ENCODE assay signal across 22 mouse cellular contexts in the genomic region with DNA sequence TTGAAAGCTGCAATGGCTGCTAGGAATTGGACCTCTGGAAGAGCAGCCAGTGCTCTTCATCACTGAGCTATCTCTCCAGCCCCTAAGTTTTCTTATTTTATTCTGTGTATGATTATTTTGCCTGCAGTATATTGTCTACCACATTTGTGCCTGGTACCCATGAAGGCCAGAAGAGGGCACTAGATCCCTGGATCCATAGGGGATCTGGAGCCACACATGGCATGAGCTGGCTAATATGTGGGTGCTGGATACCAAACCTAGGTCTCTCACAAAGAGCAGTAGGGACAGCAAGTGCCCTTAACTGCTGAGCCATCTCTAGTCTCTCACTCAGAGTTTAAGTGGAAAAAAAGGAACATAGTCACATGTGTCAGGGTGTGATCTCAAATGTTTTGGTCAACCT. TPM values are rescaled to one million over a fixed set of nuclear protein-coding genes. Genes with fewer than 3 reads are reported as not detected.
DNase-seq lines count a peak whose midpoint lies in the region; ATAC-seq and TF ChIP-seq lines count a peak whose summit lies in the region.
"Had no signal": no experiment of that assay in that cellular context is flagged by ENCODE, and none has a peak within 500 bp of the region (broad histone marks: within the 10 kb centered on the region; RNA-seq: fewer than 3 reads in every experiment).

No protein-coding gene starts in this region.

- no peak for ATAC-seq in kidney, postnatal 0 days (replicated peaks; ENCODE audit: low FRiP score, low read depth)
- no peak for ATAC-seq in midbrain, embryonic 11.5 days (ENCODE audit: low FRiP score)
- no peak for ATAC-seq in midbrain, embryonic 16.5 days
- ATAC-seq in intestine, postnatal 0 days = peak; percentile 44
- ATAC-seq: midbrain, embryonic 13.5 days had no signal

- H3K27ac ChIP-seq in kidney, postnatal 0 days = no peak overlapping the region
- H3K27ac ChIP-seq in midbrain, embryonic 11.5 days (ENCODE audit: low read depth, low read length) = no peak overlapping the region
- H3K27ac ChIP-seq in midbrain, embryonic 16.5 days (ENCODE audit: low read length) = no peak overlapping the region
- H3K27ac ChIP-seq in MEL (ENCODE audit: control insufficient read depth, low read depth, low read length) = no peak overlapping the region
- no peak overlapping the region for H3K27ac ChIP-seq in intestine, postnatal 0 days (ENCODE audit: low read depth, low read length)
- H3K27ac ChIP-seq: forebrain, embryonic 12.5 days; heart, embryonic 13.5 days; hindbrain, embryonic 15.5 days; liver, embryonic 15.5 days; midbrain, embryonic 13.5 days had no signal

- H3K9me3 ChIP-seq in kidney, postnatal 0 days (replicated peaks; ENCODE audit: low read length) = no peaks in the 10 kb centered on the region
- no peaks in the 10 kb centered on the region for H3K9me3 ChIP-seq in midbrain, embryonic 11.5 days (ENCODE audit: control insufficient read depth, low read length)
- H3K9me3 ChIP-seq in midbrain, embryonic 16.5 days (replicated peaks; ENCODE audit: control insufficient read depth, low read length, poor library complexity, severe bottlenecking) = no peaks in the 10 kb centered on the region
- H3K9me3 ChIP-seq in MEL (replicated peaks; ENCODE audit: insufficient read depth, low read length) = no peaks in the 10 kb centered on the region
- H3K9me3 ChIP-seq in intestine, postnatal 0 days (ENCODE audit: control insufficient read depth) = no peaks in the 10 kb centered on the region
- H3K9me3 ChIP-seq: forebrain, embryonic 12.5 days; heart, embryonic 13.5 days; hindbrain, embryonic 15.5 days; liver, embryonic 15.5 days; midbrain, embryonic 13.5 days had no signal

- H3K4me3 ChIP-seq in kidney, postnatal 0 days (replicated peaks; ENCODE audit: low read depth, low read length) = no peak overlapping the region
- H3K4me3 ChIP-seq in midbrain, embryonic 11.5 days (ENCODE audit: low read depth, low read length) = no peak overlapping the region
- no peak overlapping the region for H3K4me3 ChIP-seq in midbrain, embryonic 16.5 days (ENCODE audit: low read depth, low read length)
- H3K4me3 ChIP-seq in MEL (ENCODE audit: control insufficient read depth in 1 of 2, insufficient read depth in 1 of 2, low read depth in 2 of 2, low read length in 2 of 2) = no peak overlapping the region
- H3K4me3 ChIP-seq in intestine, postnatal 0 days (ENCODE audit: low read depth, low read length) = no peak overlapping the region
- H3K4me3 ChIP-seq: forebrain, embryonic 12.5 days; heart, embryonic 13.5 days; hindbrain, embryonic 15.5 days; liver, embryonic 15.5 days; midbrain, embryonic 13.5 days had no signal

- no peak for TF ChIP-seq POLR2A in MEL (IDR thresholded peaks at IDR 0.05; ENCODE audit: control insufficient read depth in 1 of 2, insufficient read depth in 1 of 2, low read depth in 1 of 2, low read length in 2 of 2, poor library complexity in 1 of 2)

- no peaks in the 10 kb centered on the region for H3K27me3 ChIP-seq in kidney, postnatal 0 days (ENCODE audit: insufficient read depth, low read length)
- H3K27me3 ChIP-seq in midbrain, embryonic 11.5 days (ENCODE audit: control insufficient read depth, insufficient read depth, low read length) = no peaks in the 10 kb centered on the region
- no peaks in the 10 kb centered on the region for H3K27me3 ChIP-seq in midbrain, embryonic 16.5 days (ENCODE audit: control insufficient read depth, insufficient read depth, low read depth, low read length)
- H3K27me3 ChIP-seq in MEL (ENCODE audit: control insufficient read depth in 1 of 2, insufficient read depth in 2 of 2, low read length in 2 of 2) = no peaks in the 10 kb centered on the region
- no peaks in the 10 kb centered on the region for H3K27me3 ChIP-seq in intestine, postnatal 0 days (replicated peaks; ENCODE audit: control insufficient read depth, insufficient read depth, low read length)
- H3K27me3 ChIP-seq: forebrain, embryonic 12.5 days; heart, embryonic 13.5 days; hindbrain, embryonic 15.5 days; liver, embryonic 15.5 days; midbrain, embryonic 13.5 days had no signal

- H3K4me2 ChIP-seq in kidney, postnatal 0 days (ENCODE audit: low read length) = no peak overlapping the region
- no peak overlapping the region for H3K4me2 ChIP-seq in midbrain, embryonic 11.5 days
- H3K4me2 ChIP-seq in midbrain, embryonic 16.5 days (ENCODE audit: low read length) = no peak overlapping the region
- H3K4me2 ChIP-seq in intestine, postnatal 0 days (replicated peaks; ENCODE audit: low read depth) = no peak overlapping the region
- H3K4me2 ChIP-seq: forebrain, embryonic 12.5 days; heart, embryonic 13.5 days; hindbrain, embryonic 15.5 days; liver, embryonic 15.5 days; midbrain, embryonic 13.5 days had no signal

- DNase-seq in kidney, postnatal 0 days (ENCODE audit: low spot score) = no peak
- no peak for DNase-seq in kidney, adult 11 months
- DNase-seq in midbrain, embryonic 11.5 days (ENCODE audit: low spot score, missing footprints) = peak; percentile 39
- no peak for DNase-seq in MEL (ENCODE audit: low read depth, low spot score)
- DNase-seq in urinary bladder, postnatal 25 days (ENCODE audit: low spot score) = no peak
- DNase-seq in cerebellum, adult 9-10 months = no peak
- DNase-seq: cerebellum, postnatal 25 days; gastrocnemius, postnatal 25 days; heart, postnatal 36 days; kidney, adult 9 months; layer of hippocampus, postnatal 36 days; left cerebral cortex, postnatal 4 days; lung, postnatal 4 days; spleen, adult 18-20 months had no signal

- no peak overlapping the region for H3K9ac ChIP-seq in kidney, postnatal 0 days (ENCODE audit: low read depth, low read length)
- H3K9ac ChIP-seq in midbrain, embryonic 11.5 days (ENCODE audit: low read length) = no peak overlapping the region
- H3K9ac ChIP-seq in midbrain, embryonic 16.5 days (ENCODE audit: low read depth, low read length) = no peak overlapping the region
- no peak overlapping the region for H3K9ac ChIP-seq in MEL (ENCODE audit: control insufficient read depth, low read depth, low read length, poor library complexity, severe bottlenecking)
- no peak overlapping the region for H3K9ac ChIP-seq in intestine, postnatal 0 days (ENCODE audit: low read depth, low read length)
- H3K9ac ChIP-seq: forebrain, embryonic 12.5 days; heart, embryonic 13.5 days; hindbrain, embryonic 15.5 days; liver, embryonic 15.5 days; midbrain, embryonic 13.5 days had no signal

- TF ChIP-seq RAD21 in MEL (IDR thresholded peaks at IDR 0.05; ENCODE audit: low read depth, low read length) = no peak; the same call in none of the 2 replicates

- H3K4me1 ChIP-seq in kidney, postnatal 0 days (replicated peaks; ENCODE audit: insufficient read depth, low read length) = no peaks in the 10 kb centered on the region
- no peaks in the 10 kb centered on the region for H3K4me1 ChIP-seq in midbrain, embryonic 11.5 days (ENCODE audit: control insufficient read depth, insufficient read depth, low read length)
- no peaks in the 10 kb centered on the region for H3K4me1 ChIP-seq in midbrain, embryonic 16.5 days (ENCODE audit: control insufficient read depth, insufficient read depth, low read length)
- H3K4me1 ChIP-seq in MEL (ENCODE audit: control insufficient read depth in 1 of 2, insufficient read depth in 2 of 2, low read length in 2 of 2) = peaks cover 5 to 14% of the 10 kb centered on the region in 2 experiments
- no peaks in the 10 kb centered on the region for H3K4me1 ChIP-seq in intestine, postnatal 0 days (replicated peaks; ENCODE audit: control insufficient read depth, insufficient read depth, low read length)
- H3K4me1 ChIP-seq: hindbrain, embryonic 15.5 days; liver, embryonic 15.5 days had no signal

- H3K36me3 ChIP-seq in kidney, postnatal 0 days (ENCODE audit: insufficient read depth, low read length) = no peaks in the 10 kb centered on the region
- H3K36me3 ChIP-seq in midbrain, embryonic 11.5 days (ENCODE audit: control insufficient read depth, insufficient read depth, low read length) = no peaks in the 10 kb centered on the region
- H3K36me3 ChIP-seq in midbrain, embryonic 16.5 days (ENCODE audit: control insufficient read depth, insufficient read depth, low read length) = no peaks in the 10 kb centered on the region
- H3K36me3 ChIP-seq in MEL (ENCODE audit: control insufficient read depth in 1 of 2, insufficient read depth in 2 of 2, low read length in 2 of 2) = peaks cover 7 to 20% of the 10 kb centered on the region in 2 experiments; a peak in 3 of 4 replicates
- peaks cover 18% of the 10 kb centered on the region; the same call in 1 of the 2 replicates for H3K36me3 ChIP-seq in intestine, postnatal 0 days (ENCODE audit: control insufficient read depth, insufficient read depth)
- H3K36me3 ChIP-seq: forebrain, embryonic 12.5 days; hindbrain, embryonic 15.5 days had no signal

- TF ChIP-seq EP300 in MEL (IDR thresholded peaks at IDR 0.05; ENCODE audit: low read depth in 1 of 2, low read length in 2 of 2) = no peak

- 0 out of 2 replicates have a peak, but pooled peaks cover 1% of the 10 kb centered on the region for H3K79me2 ChIP-seq in MEL (ENCODE audit: control insufficient read depth, insufficient read depth, low read length, poor library complexity)

- peak; percentile 28; the same call in 1 of the 2 replicates for TF ChIP-seq CTCF in kidney, postnatal 0 days (IDR thresholded peaks at IDR 0.05; ENCODE audit: low read depth)
- peak; percentile 25 to 34 (median 32); a peak in 4 of 6 replicates for TF ChIP-seq CTCF in MEL (IDR thresholded peaks at IDR 0.05 in 2 of 3, conservative IDR thresholded peaks at IDR 0.05 in 1 of 3; ENCODE audit: control insufficient read depth in 1 of 3, insufficient read depth in 1 of 3, low read depth in 2 of 3, low read length in 3 of 3, poor library complexity in 1 of 3, severe bottlenecking in 1 of 3)
- peak; percentile 60 for TF ChIP-seq CTCF in intestine, postnatal 0 days (IDR thresholded peaks at IDR 0.05; ENCODE audit: low read depth)

RNA-seq across cellular contexts. Expression of gene Fntb, which starts 12.5 kb away (rescaled TPM):
- polyA plus RNA-seq in kidney, postnatal 0 days (2015; fragmentation: Nextera tagmentation; extraction: Ambion mirVana) = 24.4 and 25.0 TPM in 2 replicates
- 42.7 and 43.5 TPM in 2 replicates for polyA plus RNA-seq in midbrain, embryonic 11.5 days (2014; fragmentation: Nextera tagmentation; extraction: Ambion mirVana)
- polyA plus RNA-seq in midbrain, embryonic 16.5 days (2015; fragmentation: Nextera tagmentation; extraction: Ambion mirVana) = 41.6 and 42.9 TPM in 2 replicates
- total RNA-seq in MEL (2012; rRNA removed) = 9.6 and 11.7 TPM in 2 replicates
- polyA plus RNA-seq in MEL (2012; ENCODE audit: insufficient read depth in 1 of 2, insufficient read length in 2 of 2, low read depth in 1 of 2, low replicate concordance in 2 of 2, missing spikeins in 1 of 2) = 10 to 100 TPM in 1 of 2 experiments, not detected in 1; 28.5 TPM
- polyA plus RNA-seq in intestine, postnatal 0 days (2015; fragmentation: Nextera tagmentation; extraction: Ambion mirVana) = 13.1 and 13.5 TPM in 2 replicates

RNA-seq across cellular contexts. Expression of gene Churc1, which starts 12.5 kb away (rescaled TPM):
- polyA plus RNA-seq in kidney, postnatal 0 days (2015; fragmentation: Nextera tagmentation; extraction: Ambion mirVana) = 131 and 137 TPM in 2 replicates
- polyA plus RNA-seq in midbrain, embryonic 11.5 days (2014; fragmentation: Nextera tagmentation; extraction: Ambion mirVana) = 81.9 and 86.8 TPM in 2 replicates
- 108 and 118 TPM in 2 replicates for polyA plus RNA-seq in midbrain, embryonic 16.5 days (2015; fragmentation: Nextera tagmentation; extraction: Ambion mirVana)
- 180 and 186 TPM in 2 replicates for total RNA-seq in MEL (2012; rRNA removed)
- 10 to 100 TPM in 1 of 2 experiments, not detected in 1; 74.9 TPM for polyA plus RNA-seq in MEL (2012; ENCODE audit: insufficient read depth in 1 of 2, insufficient read length in 2 of 2, low read depth in 1 of 2, low replicate concordance in 2 of 2, missing spikeins in 1 of 2)
- 129 and 136 TPM in 2 replicates for polyA plus RNA-seq in intestine, postnatal 0 days (2015; fragmentation: Nextera tagmentation; extraction: Ambion mirVana)

RNA-seq across cellular contexts. Expression of gene Gpx2, which starts 17.5 kb away (rescaled TPM):
- 0.45 TPM in 1 of 2 replicates, not detected in the other for polyA plus RNA-seq in kidney, postnatal 0 days (2015; fragmentation: Nextera tagmentation; extraction: Ambion mirVana)
- polyA plus RNA-seq in midbrain, embryonic 11.5 days (2014; fragmentation: Nextera tagmentation; extraction: Ambion mirVana) = not detected in 2 replicates
- polyA plus RNA-seq in midbrain, embryonic 16.5 days (2015; fragmentation: Nextera tagmentation; extraction: Ambion mirVana) = 0.11 TPM in 1 of 2 replicates, not detected in the other
- not detected in 2 replicates for total RNA-seq in MEL (2012; rRNA removed)
- not detected for polyA plus RNA-seq in MEL (2012; ENCODE audit: insufficient read depth in 1 of 2, insufficient read length in 2 of 2, low read depth in 1 of 2, low replicate concordance in 2 of 2, missing spikeins in 1 of 2)
- 132 and 148 TPM in 2 replicates for polyA plus RNA-seq in intestine, postnatal 0 days (2015; fragmentation: Nextera tagmentation; extraction: Ambion mirVana)
- total RNA-seq: adrenal gland, postnatal 4 days; gastrocnemius, postnatal 25 days; heart, postnatal 36 days; left cerebral cortex, postnatal 4 days had no signal
- polyA plus RNA-seq: hindbrain, embryonic 15.5 days; liver, embryonic 15.5 days; midbrain, embryonic 13.5 days had no signal

RNA-seq across cellular contexts. Expression of gene Rab15, which starts 44.9 kb away (rescaled TPM):
- 11.6 and 12.1 TPM in 2 replicates for polyA plus RNA-seq in kidney, postnatal 0 days (2015; fragmentation: Nextera tagmentation; extraction: Ambion mirVana)
- polyA plus RNA-seq in midbrain, embryonic 11.5 days (2014; fragmentation: Nextera tagmentation; extraction: Ambion mirVana) = 7.7 and 10.1 TPM in 2 replicates
- 52.1 and 53.8 TPM in 2 replicates for polyA plus RNA-seq in midbrain, embryonic 16.5 days (2015; fragmentation: Nextera tagmentation; extraction: Ambion mirVana)
- 2.7 and 3.4 TPM in 2 replicates for total RNA-seq in MEL (2012; rRNA removed)
- 10 to 100 TPM in 1 of 2 experiments, not detected in 1; 22.7 TPM for polyA plus RNA-seq in MEL (2012; ENCODE audit: insufficient read depth in 1 of 2, insufficient read length in 2 of 2, low read depth in 1 of 2, low replicate concordance in 2 of 2, missing spikeins in 1 of 2)
- polyA plus RNA-seq in intestine, postnatal 0 days (2015; fragmentation: Nextera tagmentation; extraction: Ambion mirVana) = 6.4 and 7.5 TPM in 2 replicates

Comparison
In these comparisons a context has a peak if more than half of its experiments do, and no peak if none do; other contexts are left out.
1. RNA of gene Gpx2, which starts 17.5 kb away (polyA plus RNA-seq): 132 to 148 TPM in intestine, postnatal 0 days; 0.45 TPM in kidney, postnatal 0 days, 0.11 TPM in midbrain, embryonic 16.5 days, not detected in MEL and not detected in midbrain, embryonic 11.5 days; every median in the first group is over 10 times any median in the second.
2. Peak in every context shown above with its lines, with median percentiles within 50 percentile points of each other: CTCF ChIP-seq.